Mouse (Mus musculus) frontal cortex, postnatal 10 days (tissue): Measurements from ENCODE around the gene Sumo3.
A peak's percentile ranks its signal among the peaks of the same experiment; 100 is the strongest.

Experiments used
- DNase-seq, 2 experiments: peaks; one replicate each; pipeline ENCODE4 v3.0.0; 2022; ENCODE audit warnings: low spot score in 2 of 2, mixed read lengths in 1 of 2

Gene Sumo3

DNA sequence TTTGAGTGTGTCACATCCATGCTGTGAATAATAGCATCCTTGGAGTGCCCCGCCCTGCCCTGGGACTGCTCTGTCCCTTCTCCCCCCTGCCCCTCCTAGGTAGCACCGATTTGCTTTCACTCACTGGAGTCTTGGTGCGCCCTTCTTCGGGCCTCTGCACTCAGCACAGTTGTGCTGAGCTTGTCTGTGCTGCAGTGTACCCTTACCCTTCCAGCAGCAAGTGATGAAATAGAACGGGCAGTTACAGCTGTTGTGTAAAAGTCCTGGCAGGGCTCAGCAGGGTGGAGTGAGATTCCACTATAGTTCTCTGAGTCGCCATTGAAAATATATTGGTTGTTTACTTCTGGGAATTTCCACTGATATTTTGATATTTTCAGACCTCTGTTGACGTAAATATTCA is 20.1 kb downstream of the Sumo3 start:
- DNase-seq = no peak

DNA sequence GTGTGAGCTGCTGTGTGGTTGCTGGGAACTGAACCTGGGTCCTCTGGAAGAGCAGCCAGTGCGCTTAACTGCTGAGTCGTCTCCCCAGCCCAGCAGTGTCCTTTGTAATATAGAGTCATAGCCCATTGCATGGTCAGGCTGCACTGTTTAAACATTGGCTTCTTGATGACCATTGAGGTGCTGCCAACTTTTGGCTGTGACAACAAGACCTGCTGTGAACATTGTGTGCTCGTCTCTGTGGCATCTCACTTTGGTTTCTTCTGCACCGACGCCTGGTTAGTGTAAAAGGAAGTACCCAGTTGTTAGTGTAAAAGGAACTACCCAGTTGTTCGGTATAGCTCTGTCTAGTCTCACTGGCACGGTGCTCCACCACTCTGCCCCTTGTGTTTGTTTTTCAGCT is 20.7 kb downstream of the Sumo3 start:
- no peak for DNase-seq

DNA sequence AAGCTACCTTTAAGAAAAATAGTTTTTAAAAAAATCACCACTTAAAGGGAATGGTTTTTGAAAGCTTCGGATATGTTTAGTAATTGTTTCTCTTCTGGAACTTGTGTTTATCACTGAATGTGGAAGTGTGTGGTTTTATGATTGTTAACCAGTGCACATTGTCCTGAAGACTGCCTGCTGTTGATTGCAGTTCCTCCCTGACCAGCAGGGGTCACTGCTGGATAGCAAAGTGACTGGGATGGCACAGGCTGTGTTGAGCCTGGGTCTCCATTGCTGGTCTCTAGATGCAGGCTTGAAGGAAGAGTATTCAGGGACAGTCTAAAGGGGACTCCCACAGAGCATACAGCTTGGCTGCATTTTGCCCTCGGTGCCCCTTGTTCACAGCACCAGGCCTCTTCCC is 21.6 kb downstream of the Sumo3 start:
- DNase-seq = peak in 1 of 2 experiments; percentile 78

DNA sequence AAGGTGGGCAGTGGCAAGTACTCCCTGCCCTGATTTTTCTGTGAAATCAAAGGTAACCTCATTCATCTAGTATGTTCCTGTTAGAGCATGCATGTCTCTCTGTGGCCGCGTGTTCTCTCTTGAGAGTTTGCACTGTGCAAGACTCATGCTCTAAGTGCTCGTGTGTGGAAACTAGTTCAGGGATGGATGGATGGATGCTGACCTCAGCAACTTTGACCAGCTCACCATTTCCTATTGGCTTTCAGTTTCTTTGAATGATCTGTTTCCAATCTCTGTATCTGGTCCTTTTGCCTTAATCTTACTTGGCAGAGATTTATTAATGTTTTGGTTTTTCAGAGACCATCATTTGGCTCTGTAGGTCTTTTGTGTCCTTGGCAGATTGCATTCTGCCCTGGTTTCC is 23.3 kb downstream of the Sumo3 start:
- no peak for DNase-seq

DNA sequence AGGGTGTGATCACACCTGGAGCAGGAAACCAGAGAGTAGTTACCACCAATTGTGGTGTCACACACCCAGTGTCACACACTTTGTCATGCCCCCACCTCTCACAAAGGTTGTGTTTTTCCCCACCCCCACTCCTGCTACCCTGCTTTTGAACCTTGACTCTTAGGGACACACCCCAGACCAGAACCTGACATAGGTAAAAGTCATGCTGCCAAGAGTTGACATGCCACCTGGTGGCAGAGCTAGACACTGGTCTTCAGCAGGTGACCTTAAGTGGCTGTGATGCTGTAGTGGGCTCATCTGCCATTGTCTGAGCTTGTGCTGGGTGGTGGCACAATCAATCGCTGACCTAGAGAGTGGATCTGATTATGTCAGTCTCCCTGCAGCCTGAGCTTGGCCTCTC is 24.1 kb downstream of the Sumo3 start:
- no peak for DNase-seq

DNA sequence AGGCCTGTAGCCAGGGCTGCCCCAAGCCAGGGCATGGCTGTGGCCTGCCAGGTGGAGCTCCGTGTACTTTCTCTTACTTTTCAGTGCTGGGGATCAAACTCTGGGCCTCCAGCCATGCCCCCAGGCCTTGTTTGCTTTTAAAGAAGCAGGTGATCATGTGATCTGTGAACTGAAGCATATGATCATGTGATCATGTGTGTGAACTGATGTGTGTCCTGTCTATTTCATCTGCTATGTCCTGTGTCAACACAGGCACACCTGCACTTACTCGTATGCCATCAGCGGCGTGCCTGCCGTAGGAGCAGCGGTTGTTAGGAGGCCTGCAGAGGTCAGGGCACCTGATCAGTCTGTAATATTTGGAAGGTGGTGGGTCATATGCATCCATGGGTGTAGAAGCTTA is 28.1 kb downstream of the Sumo3 start:
- DNase-seq = no peak

DNA sequence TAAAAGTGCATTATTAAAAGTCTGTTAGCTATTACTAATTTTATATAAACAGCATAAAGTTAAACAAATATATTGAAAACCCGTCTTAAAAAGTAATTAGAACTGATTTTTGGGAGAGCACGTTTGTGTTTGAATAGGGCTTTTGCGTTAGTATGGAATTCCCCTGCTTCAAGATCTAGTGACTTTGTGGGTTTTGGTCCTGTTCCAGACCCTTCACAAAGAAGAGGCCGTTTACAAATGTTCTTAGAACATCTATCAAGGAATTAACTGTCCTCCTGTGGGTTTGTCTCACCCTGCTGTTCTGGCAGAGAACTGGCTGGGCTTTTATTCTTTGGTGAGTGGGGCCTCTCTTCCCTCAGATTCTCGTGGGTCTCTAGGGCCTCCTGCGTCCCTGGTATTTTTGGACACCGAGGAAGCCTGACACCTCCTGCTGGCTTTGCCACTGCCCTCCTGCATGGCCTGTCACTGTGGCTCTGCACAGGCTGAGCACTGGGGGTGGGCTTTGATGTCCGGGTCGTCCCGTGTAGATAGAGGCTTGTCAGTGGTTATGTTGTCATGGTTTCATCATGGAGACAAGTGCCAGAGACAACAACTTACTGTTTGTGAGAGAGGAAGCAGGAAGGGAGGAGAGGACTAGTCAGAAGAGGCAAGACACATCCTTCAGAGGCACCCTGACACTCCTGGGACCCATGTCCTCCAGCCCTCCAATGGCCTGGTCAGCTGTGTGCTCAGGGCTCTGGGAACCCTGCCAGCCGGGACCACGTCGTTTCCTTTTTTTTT is 28.7 kb downstream of the Sumo3 start:
- no peak for DNase-seq

DNA sequence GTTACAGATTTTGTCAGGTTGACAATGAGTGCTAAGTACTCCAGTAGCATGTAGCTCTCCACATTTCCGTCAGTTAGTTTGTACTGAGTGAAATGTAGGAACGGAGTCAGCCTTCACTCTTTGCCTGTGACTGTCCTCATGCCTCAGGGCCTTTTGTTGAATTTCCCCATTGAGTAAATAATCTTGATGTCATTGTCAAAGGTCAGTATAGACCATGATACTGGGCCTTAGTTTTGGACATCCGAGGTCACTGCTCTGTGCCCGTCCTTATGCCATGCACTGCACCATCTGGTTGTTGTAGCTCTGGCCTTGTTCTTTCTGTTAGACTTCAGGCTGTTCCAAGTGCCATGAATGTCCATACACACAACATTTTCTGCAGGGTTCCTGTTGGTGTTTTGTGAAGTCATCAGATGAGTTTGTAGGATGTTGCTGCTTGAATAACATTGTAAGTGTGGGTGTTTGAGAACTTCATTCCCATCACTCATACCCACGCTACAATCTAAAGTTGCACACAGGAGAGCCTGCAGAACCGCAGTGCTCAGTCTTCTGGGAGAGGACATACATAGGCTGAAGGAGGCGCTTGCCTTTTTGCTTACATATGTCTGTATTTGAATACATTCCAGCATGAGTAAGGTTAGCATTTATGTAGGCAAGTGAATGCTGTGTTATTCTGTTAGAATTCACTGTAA is 30.5 kb downstream of the Sumo3 start:
- no peak for DNase-seq

DNA sequence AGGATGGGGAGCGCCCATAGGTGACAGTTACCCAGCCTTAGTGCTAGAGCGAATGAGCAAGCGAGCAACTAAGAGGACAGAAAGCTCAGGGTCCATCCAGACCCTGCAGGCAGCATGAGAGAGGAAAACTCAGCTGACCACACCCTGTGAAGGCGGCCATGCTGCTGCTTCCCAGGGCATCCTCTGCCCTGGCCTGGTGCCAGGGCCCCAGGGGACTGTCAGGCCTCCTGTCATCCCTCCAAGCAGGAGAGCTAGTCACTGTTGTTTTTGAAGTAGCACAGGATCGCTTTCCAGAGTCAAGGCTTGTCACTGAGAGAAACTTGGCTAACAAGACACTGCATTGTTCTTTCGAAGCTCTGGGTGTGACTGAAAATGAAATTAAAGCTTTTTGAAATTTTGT is 33.1 kb downstream of the Sumo3 start:
- no peak for DNase-seq

DNA sequence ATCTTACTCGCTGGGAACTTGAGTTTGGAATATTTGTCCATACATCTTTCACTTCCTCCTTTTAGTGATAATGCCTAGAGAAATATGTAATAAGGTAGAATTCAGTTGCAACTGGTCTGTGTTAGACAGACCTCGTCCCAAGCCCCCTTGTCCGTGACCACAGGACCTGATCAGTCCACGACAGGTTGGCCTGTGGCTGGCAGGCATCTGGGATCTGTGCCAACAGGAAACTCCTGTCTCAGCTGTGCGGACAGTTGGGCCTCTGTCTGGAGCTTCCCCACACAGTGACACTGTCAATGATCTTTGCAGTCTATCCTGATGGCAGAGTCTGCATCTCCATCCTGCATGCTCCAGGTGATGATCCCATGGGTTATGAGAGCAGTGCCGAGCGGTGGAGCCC is 37.3 kb downstream of the Sumo3 start:
- no peak for DNase-seq

DNA sequence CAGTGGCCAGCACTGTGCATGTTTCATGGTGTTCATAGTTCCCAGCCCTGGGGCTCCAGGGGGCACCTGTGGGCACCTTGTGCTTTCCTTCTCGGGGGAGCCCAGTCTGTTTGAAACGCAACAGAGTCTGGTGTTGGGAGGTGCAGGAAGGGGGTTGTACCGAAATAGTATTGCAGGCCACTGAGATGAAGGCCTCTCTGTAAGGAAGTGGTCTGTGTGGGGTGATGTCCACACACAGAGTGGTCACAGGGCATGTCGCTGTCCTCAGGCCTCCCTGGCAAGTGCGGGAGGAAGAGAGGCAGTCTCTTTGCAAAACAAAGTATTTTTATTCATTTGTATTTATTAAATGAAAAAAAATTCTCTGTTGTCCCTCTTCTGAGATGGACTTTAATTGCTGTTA is 39.7 kb downstream of the Sumo3 start:
- no peak for DNase-seq

DNA sequence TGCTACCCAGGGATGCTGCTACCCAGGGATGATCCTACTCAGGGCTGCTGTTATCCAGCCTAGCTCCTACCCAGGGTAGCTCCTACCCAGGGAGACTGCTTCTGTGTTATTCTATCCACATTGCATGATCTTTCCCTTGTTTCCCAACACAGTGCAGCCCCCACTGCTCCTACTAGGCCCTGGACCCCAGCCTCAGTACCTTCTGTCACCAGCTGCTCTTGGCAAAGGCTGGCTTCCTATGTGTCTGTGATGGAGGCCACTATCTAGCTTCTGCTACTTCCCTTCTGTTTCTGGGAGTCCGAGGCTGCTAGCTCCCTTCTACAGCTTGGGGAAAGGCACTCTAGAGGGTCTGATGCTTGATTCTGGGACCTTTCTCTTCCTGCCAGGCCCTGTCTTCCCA is 41.6 kb downstream of the Sumo3 start:
- no peak for DNase-seq

DNA sequence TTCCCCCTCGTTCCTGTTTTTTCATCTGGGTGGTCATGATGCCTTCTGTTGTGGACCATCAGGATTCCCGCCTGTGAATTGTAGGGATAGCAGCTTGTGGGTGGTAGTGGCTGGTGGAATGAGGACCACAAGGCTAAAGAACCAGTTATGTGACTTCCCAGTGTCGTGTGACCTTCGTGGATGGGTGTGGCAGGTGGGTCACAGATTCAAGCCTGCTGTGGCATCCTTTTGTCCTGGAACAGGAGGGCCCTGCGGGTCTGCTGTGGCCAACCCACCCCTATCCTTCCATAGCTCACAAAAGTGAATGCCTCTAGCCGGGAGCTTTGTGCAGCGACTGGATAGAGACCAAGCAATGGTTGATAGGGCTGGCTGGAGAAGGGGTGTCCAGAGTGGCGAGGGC is 42.0 kb downstream of the Sumo3 start:
- DNase-seq = no peak

DNA sequence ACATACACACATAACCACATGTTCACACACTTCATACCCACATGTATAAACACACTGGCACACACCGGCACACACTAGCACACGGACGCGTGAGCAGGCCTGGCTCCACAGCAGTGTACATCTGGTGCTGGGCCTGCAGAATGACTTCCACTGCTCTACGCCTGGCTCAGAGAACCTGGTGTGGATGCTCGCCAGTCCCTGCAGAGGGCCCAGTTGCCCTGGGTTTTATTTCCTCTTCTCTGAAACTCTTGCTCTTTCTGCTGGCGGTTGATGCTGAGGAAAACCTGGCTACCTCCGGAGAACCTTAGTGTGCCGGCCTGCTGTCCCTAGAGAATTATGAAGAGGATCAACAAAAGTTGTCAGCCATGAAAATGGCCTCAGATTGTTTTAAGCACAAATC is 46.1 kb downstream of the Sumo3 start:
- no peak for DNase-seq

DNA sequence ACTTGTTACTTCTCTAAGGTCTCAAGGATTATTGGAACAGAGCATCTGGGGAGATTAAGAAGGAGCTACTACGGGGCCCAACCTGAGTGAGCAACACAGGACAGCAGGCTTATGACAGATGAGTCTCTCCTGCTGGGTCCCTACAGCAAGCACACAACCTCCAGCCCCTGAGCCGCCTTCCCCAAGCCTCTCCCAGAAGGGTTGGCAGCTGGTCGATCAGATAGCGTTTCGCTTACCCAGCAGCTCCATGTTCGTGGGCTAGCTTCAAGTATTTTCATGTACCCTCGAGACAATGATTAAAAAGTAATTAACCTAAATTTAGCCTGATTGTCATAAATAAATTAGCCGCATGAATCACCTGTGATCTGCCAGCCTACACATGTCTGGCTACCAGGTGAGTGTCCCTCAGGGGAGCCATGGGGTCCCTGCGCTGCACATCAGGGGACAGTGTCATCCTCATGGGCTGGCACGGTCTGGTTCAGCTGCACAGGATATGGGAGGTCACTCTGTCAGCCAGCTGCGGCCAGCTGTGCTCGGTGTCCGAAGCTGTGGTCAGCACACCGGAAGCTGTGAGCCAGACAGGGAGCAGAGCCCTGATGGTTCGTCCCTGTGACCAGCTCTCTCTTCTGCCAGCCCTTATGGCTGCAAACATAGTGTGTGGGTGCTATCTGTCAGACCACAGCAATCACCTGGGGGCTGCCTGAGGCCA is 52.5 kb downstream of the Sumo3 start:
- DNase-seq = no peak

DNA sequence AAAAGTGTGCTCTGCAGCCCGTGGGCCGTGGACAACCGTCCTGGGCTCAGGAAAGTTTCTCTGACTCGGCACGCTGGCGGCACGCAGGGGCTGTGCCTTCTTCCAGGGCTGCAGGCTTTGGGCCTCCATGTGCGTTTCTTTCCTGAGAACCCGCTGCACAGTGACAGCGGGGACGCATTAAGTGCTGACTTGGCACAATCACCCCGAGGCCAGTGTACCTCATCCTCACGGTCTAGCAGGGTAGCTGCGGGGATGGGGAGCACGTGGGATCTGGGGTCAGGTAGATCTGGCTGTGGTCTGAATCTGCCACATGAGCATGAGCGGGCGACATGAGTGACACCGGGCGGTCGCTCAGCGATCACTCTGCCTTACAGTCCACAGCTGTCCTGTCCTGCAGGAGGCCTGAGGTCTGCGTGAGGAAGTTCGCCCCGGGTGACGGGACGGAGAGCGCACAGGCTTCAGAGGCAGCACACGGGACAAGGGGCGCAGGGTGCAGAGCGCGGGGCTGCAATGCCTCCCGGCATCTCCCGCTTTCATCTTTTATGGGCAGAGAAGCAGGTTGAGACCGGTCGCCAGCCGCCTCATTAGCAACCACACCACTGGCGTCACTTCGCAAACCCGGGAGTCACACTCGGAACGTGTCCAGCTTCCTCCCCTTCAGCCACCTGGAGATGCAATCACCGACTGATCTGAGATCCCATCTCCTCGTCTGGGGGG is 58.2 kb downstream of the Sumo3 start:
- DNase-seq = no peak

DNA sequence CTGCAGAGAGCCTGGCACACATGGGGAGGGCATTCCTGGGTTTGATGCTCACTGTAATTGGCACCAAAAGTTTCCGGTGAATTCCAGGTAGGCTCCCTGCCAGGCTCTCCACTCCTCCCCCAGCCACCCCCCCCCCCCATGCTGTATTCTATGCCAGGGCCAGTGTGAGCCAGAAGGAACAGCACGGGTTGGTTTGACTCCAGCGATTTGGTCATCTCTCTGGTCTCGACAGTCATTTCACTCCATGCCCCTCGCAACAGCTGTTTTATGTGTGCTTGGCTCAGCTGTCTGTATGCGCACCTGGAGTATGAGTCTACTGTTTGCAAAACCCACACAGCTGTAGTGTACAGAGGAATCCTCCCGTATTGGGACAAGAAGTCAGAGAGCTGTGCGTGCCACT is 60.4 kb downstream of the Sumo3 start:
- no peak for DNase-seq

DNA sequence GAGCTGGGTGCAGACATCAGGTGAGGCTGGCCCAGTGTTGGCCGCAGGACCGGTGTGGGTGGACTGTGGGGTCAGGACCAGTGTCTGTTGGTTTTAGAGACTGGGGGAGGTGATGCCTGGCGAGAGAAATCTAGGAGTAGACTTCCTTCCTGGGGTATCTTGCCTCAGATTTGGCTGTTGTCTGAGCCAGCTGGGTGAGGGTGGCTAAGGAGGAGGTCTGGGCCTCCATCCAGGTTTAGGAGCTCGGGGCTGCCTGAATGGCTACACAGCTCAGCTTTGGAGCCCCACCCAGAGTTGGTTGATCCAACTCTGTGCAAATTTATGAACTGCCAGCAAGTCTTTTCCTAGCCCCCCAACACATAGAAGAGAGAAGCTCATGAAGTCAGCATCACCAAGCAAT is 61.5 kb downstream of the Sumo3 start:
- DNase-seq = no peak
